Mouse (Mus musculus): ENCODE measurements around the gene Lman1l. TPM values are rescaled to one million over a fixed set of nuclear protein-coding genes. Genes with fewer than 3 reads are reported as not detected.

Gene Lman1l
- polyA plus RNA-seq, 1 experiment from 2014 or later: not detected

GRCm38 (mm10) chr9:57643169-57643855 lies 22.7 kb upstream of the Lman1l start:
- Histone ChIP-seq H3K9me3 (ENCODE audit: control insufficient read depth, low read length) (no peaks in the 10 kb centered on the region), H3K4me1 (ENCODE audit: control insufficient read depth, insufficient read depth, low read length) (peaks cover 35% of the 10 kb centered on the region), H3K4me2 (ENCODE audit: low read depth) (peak overlapping the region; percentile 92), H3K36me3 (ENCODE audit: control insufficient read depth, insufficient read depth, low read length) (no peaks in the 10 kb centered on the region), H3K9ac (ENCODE audit: low read length) (no peak overlapping the region), H3K4me3 (ENCODE audit: low read depth, low read length) (peak overlapping the region; percentile 97), H3K27ac (ENCODE audit: low read depth, low read length) (no peak overlapping the region), H3K27me3 (ENCODE audit: control insufficient read depth, insufficient read depth, low read length) (no peaks in the 10 kb centered on the region)
- WGBS: 75% methylated on average over 9 of the region's 9 CpGs
- ATAC-seq (ENCODE audit: insufficient read depth, low FRiP score, low TSS enrichment) (no peak), DNase-seq (ENCODE audit: low spot score) (no peak)

DNA sequence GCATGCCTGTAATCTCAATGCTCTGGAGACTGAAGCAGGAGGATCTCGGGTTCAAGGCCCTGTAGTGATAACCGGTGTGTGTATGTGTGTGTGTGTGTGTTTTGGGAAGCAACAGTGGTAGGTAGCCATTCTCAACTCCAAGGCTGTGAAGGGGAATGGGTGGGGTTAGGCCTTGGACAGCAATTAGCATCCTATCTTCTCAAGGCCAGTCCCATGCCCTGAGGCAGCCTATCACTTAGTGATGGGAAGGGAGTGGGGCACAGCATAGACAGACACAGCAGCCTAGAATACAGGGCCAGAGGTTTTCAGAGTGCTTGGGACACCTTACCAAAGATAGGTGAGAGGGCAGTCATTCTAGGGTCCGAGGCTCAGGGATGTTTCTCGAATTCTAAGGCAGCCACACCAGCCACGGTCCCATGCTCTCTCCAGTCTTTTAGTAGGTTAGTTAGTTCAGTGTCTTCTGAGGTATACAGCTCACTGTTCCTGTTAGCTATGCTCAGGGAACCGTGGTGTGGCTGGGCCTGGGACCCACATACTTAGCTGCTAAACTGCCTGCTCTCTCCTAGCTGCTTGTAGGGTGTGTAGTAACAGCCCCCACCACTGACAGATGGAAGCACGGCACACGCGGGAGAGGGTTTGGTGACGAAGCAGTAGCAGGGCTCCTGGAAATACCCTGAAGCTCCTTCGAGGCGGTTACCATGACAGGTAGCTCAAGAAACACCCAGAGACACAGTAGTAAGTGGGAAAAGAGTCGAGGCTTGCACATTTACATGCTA lies 21.4 kb upstream of the Lman1l start:
- no peak overlapping the region for H3K9ac ChIP-seq (ENCODE audit: low read length)
- H3K9me3 ChIP-seq (ENCODE audit: control insufficient read depth, low read length): no peaks in the 10 kb centered on the region
- H3K36me3 ChIP-seq (ENCODE audit: control insufficient read depth, insufficient read depth, low read length): no peaks in the 10 kb centered on the region
- 90% methylated on average over 13 of the region's 13 CpGs for WGBS
- ATAC-seq (ENCODE audit: insufficient read depth, low FRiP score, low TSS enrichment) (no peak), DNase-seq (ENCODE audit: low spot score) (no peak)
- peaks cover 41% of the 10 kb centered on the region for H3K4me1 ChIP-seq (ENCODE audit: control insufficient read depth, insufficient read depth, low read length)
- no peak overlapping the region for H3K27ac ChIP-seq (ENCODE audit: low read depth, low read length)
- no peak overlapping the region for H3K4me2 ChIP-seq (ENCODE audit: low read depth)
- no peaks in the 10 kb centered on the region for H3K27me3 ChIP-seq (ENCODE audit: control insufficient read depth, insufficient read depth, low read length)
- H3K4me3 ChIP-seq (ENCODE audit: low read depth, low read length): no peak overlapping the region

DNA sequence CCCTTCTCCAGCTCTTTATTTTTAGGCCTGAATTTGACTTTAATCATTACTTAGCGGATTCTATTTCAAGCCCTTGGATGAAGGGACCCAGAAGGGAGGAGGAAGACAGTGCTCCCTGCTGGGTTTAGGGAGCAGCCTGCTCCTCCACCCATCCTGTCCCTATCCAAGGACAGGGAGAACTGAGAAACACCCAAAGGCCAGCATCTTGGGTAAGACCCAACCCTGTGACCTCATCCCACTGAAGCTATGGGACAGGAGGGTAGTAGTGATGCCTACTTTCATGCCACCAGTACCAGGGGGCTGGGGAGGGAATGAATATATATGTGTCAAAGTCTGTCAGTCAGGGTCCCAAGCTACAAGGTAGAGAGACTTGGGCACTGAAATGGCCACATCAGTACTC lies 20.4 kb upstream of the Lman1l start:
- H3K9ac ChIP-seq (ENCODE audit: low read length): no peak overlapping the region
- no peaks in the 10 kb centered on the region for H3K36me3 ChIP-seq (ENCODE audit: control insufficient read depth, insufficient read depth, low read length)
- ATAC-seq (ENCODE audit: insufficient read depth, low FRiP score, low TSS enrichment) (no peak), DNase-seq (ENCODE audit: low spot score) (no peak)
- H3K4me1 ChIP-seq (ENCODE audit: control insufficient read depth, insufficient read depth, low read length): peaks cover 41% of the 10 kb centered on the region
- H3K27ac ChIP-seq (ENCODE audit: low read depth, low read length): no peak overlapping the region
- 81% methylated on average over 1 of the region's 1 CpGs for WGBS
- H3K27me3 ChIP-seq (ENCODE audit: control insufficient read depth, insufficient read depth, low read length): no peaks in the 10 kb centered on the region
- no peak overlapping the region for H3K4me3 ChIP-seq (ENCODE audit: low read depth, low read length)
- no peak overlapping the region for H3K4me2 ChIP-seq (ENCODE audit: low read depth)
- no peaks in the 10 kb centered on the region for H3K9me3 ChIP-seq (ENCODE audit: control insufficient read depth, low read length)

DNA sequence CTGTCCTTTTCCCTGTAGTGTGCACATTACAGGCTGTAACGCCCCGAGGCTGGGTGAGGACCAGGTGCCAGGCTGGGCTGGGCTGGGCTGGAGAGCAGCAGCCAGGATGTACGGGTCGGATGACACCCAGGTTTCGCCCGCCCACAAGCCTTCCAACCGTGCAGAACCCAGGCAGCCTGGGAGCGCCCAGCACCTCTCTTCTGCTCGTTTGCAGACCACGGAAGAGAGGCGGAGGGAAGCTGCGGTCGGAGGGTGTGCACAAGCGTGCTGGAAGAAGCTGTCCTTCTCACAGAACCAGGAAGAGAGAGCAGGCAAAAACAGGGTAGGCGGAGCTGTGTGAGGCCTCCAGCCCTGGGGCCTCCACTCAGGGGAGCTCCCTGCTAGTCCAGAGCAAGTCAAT lies 19.8 kb upstream of the Lman1l start:
- H3K4me3 ChIP-seq (ENCODE audit: low read depth, low read length): no peak overlapping the region

DNA sequence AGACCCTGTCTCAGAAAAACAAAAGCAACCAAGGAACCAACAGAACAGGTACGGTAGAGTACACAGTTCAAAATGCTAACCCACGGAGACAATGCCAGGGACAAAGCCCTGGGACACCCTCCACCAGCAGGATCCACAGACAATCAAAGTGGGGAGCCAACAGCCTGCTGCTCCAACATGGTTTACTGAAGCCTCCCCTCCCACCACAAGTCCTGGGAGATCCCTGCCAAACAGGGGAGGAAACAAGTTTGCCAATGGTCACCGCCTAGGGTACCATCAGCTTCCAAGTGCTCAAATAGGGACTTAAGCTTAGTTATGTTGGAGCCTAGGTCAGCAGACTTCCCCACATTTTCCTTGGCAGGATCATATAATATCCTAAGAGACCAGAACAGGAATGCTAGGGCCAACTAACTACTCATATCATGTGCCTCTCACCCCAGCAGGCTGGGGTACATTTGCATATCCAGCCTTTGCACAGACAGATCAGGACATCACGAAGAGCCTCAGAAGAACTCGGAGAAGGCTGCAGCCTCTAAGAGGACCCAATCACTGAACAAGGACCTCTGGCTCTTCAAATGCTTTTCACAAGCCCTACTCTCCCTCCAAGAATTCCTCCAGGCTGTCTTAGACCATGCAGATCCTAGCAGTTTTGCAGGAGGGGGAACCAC lies 19.2 kb upstream of the Lman1l start:
- Histone ChIP-seq H3K9me3 (ENCODE audit: control insufficient read depth, low read length) (no peaks in the 10 kb centered on the region), H3K27ac (ENCODE audit: low read depth, low read length) (no peak overlapping the region), H3K36me3 (ENCODE audit: control insufficient read depth, insufficient read depth, low read length) (no peaks in the 10 kb centered on the region), H3K9ac (ENCODE audit: low read length) (no peak overlapping the region), H3K4me1 (ENCODE audit: control insufficient read depth, insufficient read depth, low read length) (peaks cover 41% of the 10 kb centered on the region), H3K27me3 (ENCODE audit: control insufficient read depth, insufficient read depth, low read length) (no peaks in the 10 kb centered on the region), H3K4me2 (ENCODE audit: low read depth) (peak overlapping the region; percentile 20; the same call in 1 of the 2 replicates), H3K4me3 (ENCODE audit: low read depth, low read length) (no peak overlapping the region)
- ATAC-seq (ENCODE audit: insufficient read depth, low FRiP score, low TSS enrichment) (no peak), DNase-seq (ENCODE audit: low spot score) (no peak)
- WGBS: 81% methylated on average over 5 of the region's 5 CpGs

More for the DNA sequence above, 19.8 kb upstream of the Lman1l start:
- 30% methylated on average over 14 of the region's 15 CpGs for WGBS
- Histone ChIP-seq H3K4me2 (ENCODE audit: low read depth) (peak overlapping the region; percentile 20; the same call in 1 of the 2 replicates), H3K4me1 (ENCODE audit: control insufficient read depth, insufficient read depth, low read length) (peaks cover 41% of the 10 kb centered on the region), H3K9me3 (ENCODE audit: control insufficient read depth, low read length) (no peaks in the 10 kb centered on the region), H3K9ac (ENCODE audit: low read length) (no peak overlapping the region), H3K36me3 (ENCODE audit: control insufficient read depth, insufficient read depth, low read length) (no peaks in the 10 kb centered on the region), H3K27me3 (ENCODE audit: control insufficient read depth, insufficient read depth, low read length) (no peaks in the 10 kb centered on the region), H3K27ac (ENCODE audit: low read depth, low read length) (peak overlapping the region; percentile 20; the same call in 1 of the 2 replicates)
- no peak for ATAC-seq (ENCODE audit: insufficient read depth, low FRiP score, low TSS enrichment)
- no peak for DNase-seq (ENCODE audit: low spot score)

- Histone ChIP-seq H3K4me3 (ENCODE audit: low read depth, low read length) (no peak overlapping the region), H3K4me1 (ENCODE audit: control insufficient read depth, insufficient read depth, low read length) (peaks cover 35% of the 10 kb centered on the region)
- no peak for ATAC-seq (ENCODE audit: insufficient read depth, low FRiP score, low TSS enrichment)
These were observed 18.3 kb upstream of the Lman1l start for GRCm38 (mm10) chr9:57638651-57639459.

DNA sequence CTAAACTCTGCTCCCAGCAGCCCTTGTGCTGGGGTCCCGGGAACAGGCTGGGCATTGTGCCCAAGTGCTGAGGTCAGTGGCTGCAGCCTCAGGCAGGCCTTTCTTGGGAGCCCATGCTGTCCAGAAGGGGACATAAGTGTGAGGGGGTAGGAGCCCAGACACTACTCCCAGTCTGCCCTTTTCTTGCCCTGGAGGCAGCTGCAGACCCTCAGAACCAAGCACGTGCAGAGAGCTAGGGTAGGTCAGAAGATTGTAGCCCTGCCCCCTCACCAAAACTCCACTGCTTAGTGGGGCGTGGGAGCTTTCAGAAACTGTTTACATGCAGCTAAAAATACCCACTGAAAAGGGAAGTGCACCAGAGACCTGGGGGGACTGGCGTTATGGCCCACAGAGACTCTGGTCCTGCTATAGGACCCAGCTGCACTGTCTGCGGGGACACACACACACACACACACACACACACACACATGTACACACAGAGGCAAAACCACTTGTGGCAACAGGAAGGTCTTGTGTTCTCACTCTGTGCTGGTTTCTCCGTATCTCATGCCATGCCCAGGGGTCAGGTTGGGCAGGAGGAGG lies 17.3 kb upstream of the Lman1l start:
- no peak for ATAC-seq (ENCODE audit: insufficient read depth, low FRiP score, low TSS enrichment)
- no peaks in the 10 kb centered on the region for H3K36me3 ChIP-seq (ENCODE audit: control insufficient read depth, insufficient read depth, low read length)
- no peak overlapping the region for H3K4me3 ChIP-seq (ENCODE audit: low read depth, low read length)
- 66% methylated on average over 6 of the region's 6 CpGs for WGBS
- H3K9ac ChIP-seq (ENCODE audit: low read length): no peak overlapping the region
- no peak overlapping the region for H3K4me2 ChIP-seq (ENCODE audit: low read depth)
- H3K27me3 ChIP-seq (ENCODE audit: control insufficient read depth, insufficient read depth, low read length): no peaks in the 10 kb centered on the region
- no peak for DNase-seq (ENCODE audit: low spot score)
- peaks cover 27% of the 10 kb centered on the region for H3K4me1 ChIP-seq (ENCODE audit: control insufficient read depth, insufficient read depth, low read length)
- no peaks in the 10 kb centered on the region for H3K9me3 ChIP-seq (ENCODE audit: control insufficient read depth, low read length)
- no peak overlapping the region for H3K27ac ChIP-seq (ENCODE audit: low read depth, low read length)

More at GRCm38 (mm10) chr9:57638651-57639459, 18.3 kb upstream of the Lman1l start:
- Histone ChIP-seq H3K27ac (ENCODE audit: low read depth, low read length) (no peak overlapping the region), H3K9ac (ENCODE audit: low read length) (peak overlapping the region; percentile 3; the same call in 1 of the 2 replicates), H3K4me2 (ENCODE audit: low read depth) (no peak overlapping the region), H3K9me3 (ENCODE audit: control insufficient read depth, low read length) (no peaks in the 10 kb centered on the region), H3K36me3 (ENCODE audit: control insufficient read depth, insufficient read depth, low read length) (no peaks in the 10 kb centered on the region), H3K27me3 (ENCODE audit: control insufficient read depth, insufficient read depth, low read length) (no peaks in the 10 kb centered on the region)
- DNase-seq (ENCODE audit: low spot score): no peak
- 42% methylated on average over 8 of the region's 8 CpGs for WGBS

DNA sequence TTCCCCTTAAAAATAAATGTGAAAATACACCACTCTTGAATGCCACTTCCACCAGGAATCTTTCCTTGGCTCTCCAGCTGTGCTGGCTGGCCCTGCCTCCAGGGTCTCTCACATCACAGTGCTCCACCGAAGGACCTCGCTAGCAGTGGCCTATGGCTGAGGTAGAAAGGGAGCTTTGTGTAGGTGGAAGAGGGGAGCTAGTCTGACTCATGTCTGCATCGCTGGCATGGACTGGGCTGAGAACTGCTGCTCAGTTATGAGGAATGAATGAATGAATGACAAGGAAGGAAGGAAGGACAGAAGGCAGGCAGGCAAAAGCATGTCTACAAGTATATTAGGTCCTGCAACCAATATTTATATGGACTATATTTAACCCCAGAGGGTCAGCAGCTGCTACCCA lies 16.7 kb upstream of the Lman1l start:
- peaks cover 27% of the 10 kb centered on the region for H3K4me1 ChIP-seq (ENCODE audit: control insufficient read depth, insufficient read depth, low read length)
- no peaks in the 10 kb centered on the region for H3K9me3 ChIP-seq (ENCODE audit: control insufficient read depth, low read length)

More for the DNA sequence above, 16.7 kb upstream of the Lman1l start:
- ATAC-seq (ENCODE audit: insufficient read depth, low FRiP score, low TSS enrichment) (no peak), DNase-seq (ENCODE audit: low spot score) (no peak)
- no peaks in the 10 kb centered on the region for H3K27me3 ChIP-seq (ENCODE audit: control insufficient read depth, insufficient read depth, low read length)
- H3K36me3 ChIP-seq (ENCODE audit: control insufficient read depth, insufficient read depth, low read length): no peaks in the 10 kb centered on the region
- no peak overlapping the region for H3K4me3 ChIP-seq (ENCODE audit: low read depth, low read length)
- H3K9ac ChIP-seq (ENCODE audit: low read length): no peak overlapping the region
- no peak overlapping the region for H3K27ac ChIP-seq (ENCODE audit: low read depth, low read length)
- WGBS: 75% methylated on average over 3 of the region's 3 CpGs
- H3K4me2 ChIP-seq (ENCODE audit: low read depth): no peak overlapping the region

Data from neural tube, embryonic 11.5 days (tissue).